ENCODE assay signal across 8 mouse cellular contexts in genomic region chr1:179803513-179804139, GRCm38 (mm10). TPM values are rescaled to one million over a fixed set of nuclear protein-coding genes. Genes with fewer than 3 reads are reported as not detected.
A peak's percentile ranks its signal among the peaks of the same experiment; 100 is the strongest.
DNase-seq lines count a peak whose midpoint lies in the region; ATAC-seq lines count a peak whose summit lies in the region.

Gene Ahctf1 (minus strand): TSS chr1:179803680.

- H3K9me3 ChIP-seq in hindbrain, embryonic 12.5 days (replicated peaks), result no peaks in the 10 kb centered on the region

- H3K36me3 ChIP-seq in hindbrain, embryonic 12.5 days, result peaks cover 3% of the 10 kb centered on the region; the same call in 1 of the 2 replicates

- under 1% methylated on average over 56 of the region's 56 CpGs for WGBS in hindbrain, embryonic 12.5 days

- ATAC-seq in hindbrain, embryonic 12.5 days (ENCODE audit: low FRiP score), result peak; percentile 99

- H3K4me1 ChIP-seq in hindbrain, embryonic 12.5 days, result peaks cover 18% of the 10 kb centered on the region

- peak within 1 kb of the TSS; percentile 91 for H3K4me3 ChIP-seq in hindbrain, embryonic 12.5 days

- H3K9ac ChIP-seq in hindbrain, embryonic 12.5 days, result peak within 1 kb of the TSS; percentile 93

- H3K27me3 ChIP-seq in hindbrain, embryonic 12.5 days, result no peaks in the 10 kb centered on the region

- peak within 1 kb of the TSS; percentile 97 for H3K27ac ChIP-seq in hindbrain, embryonic 12.5 days

- peak; percentile 100 for DNase-seq in NIH3T3 (ENCODE audit: low read depth)
- DNase-seq in cerebellum, postnatal 10 days, result peak; percentile 99
- DNase-seq in frontal cortex, postnatal 10 days (ENCODE audit: low spot score in 2 of 2), result peak; percentile 96 to 97
- DNase-seq in layer of hippocampus, postnatal 14 days (ENCODE audit: low spot score in 2 of 2), result peak; percentile 99
- DNase-seq in lung, postnatal 14 days, result peak; percentile 99
- peak; percentile 91 for DNase-seq in retina, adult 2 months (ENCODE audit: low read depth, low spot score)
- DNase-seq in thymus, postnatal 36 days, result peak; percentile 90 to 91

- H3K4me2 ChIP-seq in hindbrain, embryonic 12.5 days (replicated peaks), result peak within 1 kb of the TSS; percentile 80

RNA-seq across cellular contexts. Expression of gene Ahctf1, which starts in this region (rescaled TPM):
- 29.9 and 33.9 TPM in 2 replicates for polyA plus RNA-seq in hindbrain, embryonic 12.5 days (2016; fragmentation: Nextera tagmentation; extraction: Ambion mirVana)
- total RNA-seq in layer of hippocampus, postnatal 14 days (2021), result 10 to 100 TPM; 27.9 to 28.5 TPM

Comparison
In these comparisons a context has a peak if more than half of its experiments do, and no peak if none do; other contexts are left out.
1. Peak in every context shown above with its lines: DNase-seq, ATAC-seq, H3K4me3 ChIP-seq and H3K27ac ChIP-seq.